Mouse (Mus musculus): Measurements from ENCODE around the gene Trp53inp2. TPM values are rescaled to one million over a fixed set of nuclear protein-coding genes. Genes with fewer than 3 reads are reported as not detected.

Trp53inp2 gene
- 100 to 1,000 TPM; 406 to 449 TPM for total RNA-seq (2021)
- long read RNA-seq, experiment 1, transcript Trp53inp2-201 (4 exons, 3,979 nt), result major isoform, 32 of 140 reads
- long read RNA-seq, experiment 1, partial matches to known transcripts, result 102 of 140 reads
- long read RNA-seq, experiment 1, other reads (novel, unspliced or antisense), result 3 of 140 reads
- long read RNA-seq, experiment 2, transcript Trp53inp2-205 (4 exons, 740 nt), result minor isoform, 6 of 189 reads
- long read RNA-seq, experiment 2, transcript Trp53inp2-201 (4 exons, 3,979 nt), result major isoform, 74 of 189 reads
- long read RNA-seq, experiment 2, partial matches to known transcripts, result 4 of 189 reads
- long read RNA-seq, experiment 2, other reads (novel, unspliced or antisense), result 105 of 189 reads

GRCm38 (mm10) chr2:155380261-155381059 lies at the start of gene Trp53inp2:
Gene Trp53inp2 (plus strand): TSS chr2:155381059.
- no peak for DNase-seq

- DNase-seq, result no peak
Observed at GRCm38 (mm10) chr2:155331351-155331750, 49.5 kb upstream of the Trp53inp2 start.

- no peak for DNase-seq
Observed at GRCm38 (mm10) chr2:155333421-155333820, 47.4 kb upstream of the Trp53inp2 start.

- no peak for DNase-seq
Observed at GRCm38 (mm10) chr2:155335231-155335630, 45.6 kb upstream of the Trp53inp2 start.

- no peak for DNase-seq
Observed at GRCm38 (mm10) chr2:155336254-155336653, 44.6 kb upstream of the Trp53inp2 start.

GRCm38 (mm10) chr2:155340166-155340565 lies 40.7 kb upstream of the Trp53inp2 start:
- no peak for DNase-seq

- no peak for DNase-seq
Observed at GRCm38 (mm10) chr2:155346670-155347069, 34.2 kb upstream of the Trp53inp2 start.

GRCm38 (mm10) chr2:155354402-155354801 lies 26.5 kb upstream of the Trp53inp2 start:
- DNase-seq, result no peak

- DNase-seq, result peak; percentile 90
Observed at GRCm38 (mm10) chr2:155356971-155357591, 23.8 kb upstream of the Trp53inp2 start, which contains the start of gene Pigu. Gene Pigu (minus strand): TSS chr2:155357430.

GRCm38 (mm10) chr2:155357686-155358399 lies 23.0 kb upstream of the Trp53inp2 start:
- DNase-seq, result no peak

GRCm38 (mm10) chr2:155367635-155368284 lies 13.1 kb upstream of the Trp53inp2 start:
- no peak for DNase-seq

GRCm38 (mm10) chr2:155369333-155369883 lies 11.5 kb upstream of the Trp53inp2 start:
- DNase-seq, result peak; percentile 66

- no peak for DNase-seq
Observed at GRCm38 (mm10) chr2:155372451-155372850, 8.4 kb upstream of the Trp53inp2 start.

GRCm38 (mm10) chr2:155373302-155373701 lies 7.6 kb upstream of the Trp53inp2 start:
- DNase-seq, result no peak

GRCm38 (mm10) chr2:155373886-155374285 lies 7.0 kb upstream of the Trp53inp2 start:
- DNase-seq, result no peak

- no peak for DNase-seq
Observed at GRCm38 (mm10) chr2:155374521-155374920, 6.3 kb upstream of the Trp53inp2 start.

GRCm38 (mm10) chr2:155376191-155376590 lies 4.7 kb upstream of the Trp53inp2 start:
- DNase-seq, result no peak

GRCm38 (mm10) chr2:155381060-155381437 lies 190 bp downstream of the Trp53inp2 start:
- DNase-seq, result no peak

- peak; percentile 97 for DNase-seq
Observed at GRCm38 (mm10) chr2:155381643-155382331, 928 bp downstream of the Trp53inp2 start.

- DNase-seq, result no peak
Observed at GRCm38 (mm10) chr2:155382332-155382700, 1.5 kb downstream of the Trp53inp2 start.
